Mouse (Mus musculus) adrenal gland, postnatal 10 days (tissue): ENCODE results near the gene Ces1f. TPM values are rescaled to one million over a fixed set of nuclear protein-coding genes. Genes with fewer than 3 reads are reported as not detected.
"Not testable (repeated sequence)": the region's sequence is repeated elsewhere in the genome, so short reads cannot be mapped to it uniquely, and the experiment has no call there.

ENCODE experiments used
- DNase-seq: peaks from one replicate; pipeline ENCODE4 v3.0.0; 2021; ENCODE audit warnings: mixed read lengths
- long read RNA-seq, 2 experiments: library from polyadenylated mRNA; stranded (forward); transcript quantifications; one replicate each; pipeline ENCODE4 v2.0.0; 2021
- total RNA-seq, 2 experiments: library from RNA; stranded (reverse); gene quantifications; 2 replicates each; pipeline ENCODE4 v1.2.3; 2021

The Ces1f gene
- total RNA-seq, result 10 to 100 TPM; 13.8 to 19.0 TPM
- long read RNA-seq, experiment 1, transcript Ces1f-201 (14 exons, 1,926 nt), result major isoform, 26 of 32 reads
- long read RNA-seq, experiment 1, partial matches to known transcripts, result 3 of 32 reads
- long read RNA-seq, experiment 1, other reads (novel, unspliced or antisense), result 3 of 32 reads
- long read RNA-seq, experiment 2, partial matches to known transcripts, result 2 of 3 reads
- long read RNA-seq, experiment 2, other reads (novel, unspliced or antisense), result 1 of 3 reads

DNA sequence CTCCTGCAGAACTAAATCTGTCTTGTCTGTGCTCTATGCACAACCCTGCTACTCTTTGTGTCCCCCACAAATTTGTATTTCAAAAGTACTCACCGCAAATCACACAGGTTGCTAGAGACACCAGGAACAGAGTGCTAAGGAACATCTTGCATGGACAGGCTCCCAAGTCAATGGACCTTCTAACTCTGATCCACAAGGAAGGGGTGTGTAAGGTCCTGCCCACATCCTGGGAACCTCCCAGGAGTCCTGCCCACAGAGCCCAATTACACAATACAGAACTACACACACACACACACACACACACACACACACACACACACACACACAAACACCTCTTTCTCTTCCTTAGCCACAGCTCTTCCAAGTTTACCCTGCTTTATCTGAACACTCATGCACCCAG lies at the start of gene Ces1f:
Ces1f (minus strand) TSS at position 192 of the 400 bp plus-strand sequence.
- peak; percentile 9 for DNase-seq

DNA sequence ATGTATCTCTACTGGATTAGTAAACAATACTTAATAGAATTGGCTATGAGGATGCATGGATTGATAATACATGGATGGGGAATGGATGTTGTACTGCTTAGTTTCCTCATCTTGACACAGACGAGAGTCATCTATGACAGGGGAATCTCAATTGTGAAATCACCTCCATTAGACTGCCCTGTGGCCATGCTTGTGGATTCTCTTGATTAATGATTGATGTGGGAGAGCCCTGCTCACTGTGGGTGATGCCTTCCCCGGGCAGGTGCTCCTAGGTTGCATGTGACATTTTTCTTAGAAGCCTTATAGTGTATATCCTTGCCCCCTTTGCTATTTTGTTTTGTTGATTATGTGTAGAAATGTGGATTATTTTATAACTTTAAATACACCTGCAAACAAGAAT lies 45.6 kb upstream of the Ces1f start:
- DNase-seq, result no peak

DNA sequence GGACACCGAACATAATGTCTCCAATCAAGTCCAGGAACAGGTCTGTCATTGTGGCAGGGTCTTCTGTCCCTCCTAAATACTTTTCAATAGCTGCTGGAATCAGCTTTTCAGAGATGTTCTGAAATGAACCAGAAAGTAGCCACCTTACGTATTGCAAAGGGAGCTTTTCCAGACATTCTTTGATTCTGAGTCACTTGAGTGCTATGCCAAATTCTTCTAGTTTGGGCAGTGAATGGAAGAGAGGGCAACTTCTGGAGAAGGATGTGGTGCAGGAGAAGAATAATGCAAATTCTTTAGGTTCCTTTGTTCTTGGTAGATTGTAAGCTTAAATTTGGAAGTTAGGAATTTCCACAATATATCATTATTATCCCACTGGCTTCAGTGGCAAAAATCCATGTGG lies 37.5 kb upstream of the Ces1f start:
- no peak for DNase-seq

DNA sequence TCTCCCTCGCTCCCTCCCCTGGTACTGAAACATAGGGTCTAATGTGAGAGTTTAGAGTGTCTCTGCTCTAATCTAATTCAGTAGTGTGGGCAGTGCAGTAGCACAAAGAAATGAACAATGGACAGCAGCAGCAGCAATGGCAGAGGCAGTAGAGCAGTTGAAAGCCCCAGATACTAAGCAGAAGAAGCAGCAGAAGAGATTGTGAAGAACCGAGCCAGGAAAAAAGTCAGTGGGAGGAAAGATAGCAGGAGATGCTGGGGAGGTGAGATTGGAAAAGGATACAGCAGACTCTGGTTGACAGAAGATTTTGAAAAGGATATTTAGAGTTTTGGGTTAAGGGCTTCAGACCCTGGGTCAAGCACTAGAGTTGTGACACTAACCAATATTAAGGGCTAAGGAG lies 36.0 kb upstream of the Ces1f start:
- no peak for DNase-seq

DNA sequence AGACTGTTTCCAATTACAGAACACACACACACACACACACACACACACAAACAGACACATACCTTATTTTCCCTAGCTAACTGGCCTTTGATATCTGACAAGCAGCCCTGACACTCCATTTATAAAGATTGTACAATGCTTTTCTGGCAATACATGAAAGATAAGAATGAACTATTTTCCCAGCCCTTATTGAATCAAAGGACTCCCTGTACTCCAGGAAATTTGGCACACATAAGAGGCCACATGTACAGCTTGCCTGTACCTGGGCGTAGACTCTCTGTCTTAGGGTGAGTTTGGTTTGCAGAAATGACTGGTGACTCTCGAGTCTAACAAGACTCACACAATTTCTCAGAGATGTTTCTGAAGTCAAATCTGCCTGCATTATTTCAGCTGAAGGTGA lies 4.3 kb upstream of the Ces1f start:
- no peak for DNase-seq

DNA sequence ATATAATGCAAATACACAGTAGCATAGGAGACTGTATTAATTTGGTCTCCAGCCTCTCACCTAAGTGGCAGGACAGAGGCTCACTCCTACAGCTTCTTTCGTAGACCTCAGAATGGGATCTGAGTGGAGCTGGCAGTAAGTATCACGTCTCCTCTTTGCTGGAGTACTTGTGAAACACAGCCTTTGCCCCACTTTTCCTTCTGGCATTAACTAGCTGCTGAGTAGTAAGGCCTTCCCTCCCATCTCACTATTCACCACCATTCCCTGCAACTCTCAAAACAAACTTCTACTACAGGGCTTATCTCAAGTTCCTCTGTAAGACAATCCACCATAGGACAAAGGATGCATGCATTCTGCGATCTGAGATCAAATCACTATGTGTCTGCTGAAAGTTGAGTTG lies 2.8 kb upstream of the Ces1f start:
- peak; percentile 31 for DNase-seq

DNA sequence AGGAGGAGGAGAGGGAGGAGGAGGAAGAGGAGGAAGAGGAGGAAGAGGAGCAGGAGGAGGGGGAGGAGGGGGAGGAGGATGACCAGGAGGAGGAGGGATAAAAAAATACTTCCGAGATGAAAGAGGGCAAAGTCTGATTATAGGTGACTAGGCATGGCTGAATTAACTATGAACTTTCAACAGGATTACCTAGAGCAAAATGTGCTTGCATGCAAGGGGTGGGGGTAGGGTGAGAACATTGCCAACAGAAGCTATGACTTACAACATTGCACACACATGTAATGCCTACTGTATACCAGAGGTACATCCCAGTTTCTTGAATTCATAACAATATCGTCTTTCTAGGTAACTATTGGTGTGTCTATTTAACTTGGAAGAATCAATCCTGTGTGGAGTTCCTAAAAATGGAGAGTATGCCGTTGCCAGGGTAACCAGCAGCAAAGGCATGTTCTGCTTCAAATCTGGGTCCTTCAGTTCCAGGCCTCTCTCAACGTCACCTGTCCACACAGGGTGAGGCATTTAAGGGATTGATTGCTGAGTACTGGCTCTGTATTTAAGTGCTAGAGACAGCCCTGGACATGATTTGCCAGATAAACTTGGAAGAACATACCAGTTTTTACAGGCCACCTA lies 1.3 kb downstream of the Ces1f start:
- no peak for DNase-seq

DNA sequence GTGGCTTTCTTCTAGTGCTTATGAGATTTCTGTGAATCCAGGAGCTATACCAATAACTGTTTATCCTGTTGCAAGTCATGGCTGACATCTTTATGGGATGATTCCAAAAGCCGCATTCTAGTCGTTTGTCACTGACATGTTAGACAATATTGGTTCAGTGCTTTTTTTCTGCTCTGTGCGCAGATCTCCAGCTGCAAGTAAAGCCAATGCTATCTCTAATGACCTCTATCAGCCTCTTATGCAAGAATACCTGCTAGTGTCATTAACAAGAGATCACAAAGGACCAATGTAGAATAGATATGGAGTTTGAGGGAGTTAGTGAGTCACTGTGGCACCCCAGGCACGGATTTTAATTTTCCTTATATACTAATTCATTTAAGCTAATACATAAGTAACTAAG lies 4.9 kb downstream of the Ces1f start:
- no peak for DNase-seq

DNA sequence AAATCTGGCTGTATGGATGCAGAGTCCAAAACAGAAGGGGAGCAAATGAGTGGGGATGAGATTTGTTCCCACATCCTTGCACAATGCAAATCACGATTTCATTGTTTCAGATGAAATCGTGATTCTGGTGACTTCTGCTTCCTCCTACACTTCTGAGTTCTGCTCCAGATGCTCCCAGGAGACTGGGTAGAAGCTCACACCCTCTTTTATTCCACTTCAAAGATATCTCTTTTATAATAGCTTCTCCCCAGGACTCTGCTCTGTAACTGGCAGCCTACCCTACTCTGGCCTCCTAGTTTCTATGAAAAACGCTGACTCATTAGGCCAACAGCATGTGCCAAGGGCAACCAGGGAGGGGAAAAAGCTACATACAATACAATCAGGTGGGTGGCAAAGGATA lies 6.2 kb downstream of the Ces1f start:
- no peak for DNase-seq

DNA sequence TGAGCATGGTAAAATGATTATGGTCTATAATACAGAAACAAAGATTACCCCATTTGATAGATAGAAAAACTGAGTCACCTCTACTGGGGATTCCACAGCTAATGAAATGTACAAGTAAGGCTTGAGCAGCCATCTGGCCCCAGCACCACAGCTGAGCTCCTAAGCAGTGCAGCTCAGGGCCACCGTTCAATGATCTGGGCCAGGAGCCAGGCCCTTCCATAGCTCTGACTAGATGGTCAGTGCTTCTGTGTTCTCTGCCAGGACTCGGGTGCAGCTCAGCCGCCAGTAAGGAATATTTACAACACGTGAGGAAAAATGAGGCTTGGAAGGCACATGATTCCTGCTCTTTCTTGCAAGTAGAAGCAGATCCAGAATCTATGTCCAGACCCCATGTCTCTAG lies 6.9 kb downstream of the Ces1f start:
- peak; percentile 71 for DNase-seq

DNA sequence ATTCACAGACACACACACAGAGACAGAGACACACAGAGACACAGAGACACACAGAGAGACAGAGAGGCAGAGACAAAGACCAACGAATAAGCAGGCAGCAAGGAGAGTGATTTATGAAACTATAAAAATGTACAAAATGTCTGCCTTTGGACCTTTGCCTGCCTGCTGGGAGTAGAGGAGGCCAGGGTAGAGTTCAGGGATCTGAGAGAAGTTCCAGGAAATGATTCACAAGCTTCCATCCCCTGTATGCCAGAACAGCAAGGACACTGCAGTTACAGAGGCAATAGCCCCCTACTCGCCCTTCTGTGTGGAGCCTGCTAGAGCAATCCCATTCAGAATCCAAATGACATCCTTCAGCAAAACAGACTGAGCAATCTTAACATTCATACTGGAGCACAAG lies 18.1 kb downstream of the Ces1f start:
- DNase-seq, result peak; percentile 10

DNA sequence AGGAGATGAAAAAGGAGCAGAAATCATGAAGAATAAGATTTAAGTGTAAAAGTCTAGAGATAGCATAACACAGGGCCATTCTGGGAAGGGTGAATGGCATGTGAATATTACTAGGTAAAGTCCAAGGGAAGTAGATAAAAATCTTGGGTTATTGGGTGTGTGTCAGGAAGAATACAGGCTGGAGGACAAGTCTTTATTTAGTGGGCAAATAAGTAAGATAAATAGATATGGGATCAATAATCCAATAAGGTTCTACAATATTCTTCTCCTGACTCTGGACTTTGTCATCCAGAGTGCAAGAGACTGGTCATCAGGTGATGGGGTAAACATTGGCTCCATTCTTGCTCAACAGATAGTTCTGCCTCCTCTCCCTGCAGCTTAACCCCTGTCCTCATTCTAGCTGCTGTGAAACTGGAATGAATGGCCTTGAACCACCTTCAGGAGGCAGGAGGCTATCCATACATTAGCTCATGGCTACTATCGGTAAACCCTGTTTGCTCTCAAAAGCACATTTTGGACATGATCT lies 27.1 kb downstream of the Ces1f start:
- no peak for DNase-seq

DNA sequence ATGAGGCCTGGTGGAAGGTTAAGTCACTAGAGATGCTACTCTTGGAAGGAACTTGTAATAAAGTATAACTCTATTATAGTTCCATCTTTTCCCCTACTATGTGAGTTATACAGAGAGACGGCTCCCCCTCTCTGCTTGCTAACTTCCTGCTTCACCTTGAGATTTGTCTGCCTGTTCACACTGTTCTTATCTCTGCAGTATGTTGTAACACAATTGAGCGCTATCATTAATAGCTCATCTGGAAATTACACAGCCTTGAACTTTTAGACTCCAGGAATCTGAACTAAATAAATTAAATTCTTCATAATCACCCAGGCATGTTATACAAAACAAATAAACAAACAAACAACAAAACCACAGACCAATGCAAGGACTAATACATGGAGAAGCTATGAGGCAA lies 33.5 kb downstream of the Ces1f start:
- no peak for DNase-seq

DNA sequence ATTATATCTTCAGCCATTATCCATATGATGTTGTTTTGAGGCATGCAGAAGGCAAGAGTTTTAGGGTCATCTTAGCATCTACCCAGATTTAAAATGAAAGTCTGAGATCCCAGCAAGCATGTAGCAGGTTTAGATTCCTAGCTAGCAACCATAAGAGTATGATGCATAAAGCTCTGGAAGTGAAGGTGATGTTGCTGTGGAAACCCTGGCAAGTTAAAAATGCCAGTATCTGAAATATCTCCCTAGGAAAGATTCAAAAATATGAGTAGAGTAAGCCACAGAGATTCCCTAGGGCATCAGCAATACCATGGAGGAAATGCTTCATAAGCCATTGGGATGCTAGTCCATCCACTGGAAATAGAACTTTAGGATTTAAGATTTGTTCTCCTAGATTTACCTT lies 39.7 kb downstream of the Ces1f start:
- no peak for DNase-seq

DNA sequence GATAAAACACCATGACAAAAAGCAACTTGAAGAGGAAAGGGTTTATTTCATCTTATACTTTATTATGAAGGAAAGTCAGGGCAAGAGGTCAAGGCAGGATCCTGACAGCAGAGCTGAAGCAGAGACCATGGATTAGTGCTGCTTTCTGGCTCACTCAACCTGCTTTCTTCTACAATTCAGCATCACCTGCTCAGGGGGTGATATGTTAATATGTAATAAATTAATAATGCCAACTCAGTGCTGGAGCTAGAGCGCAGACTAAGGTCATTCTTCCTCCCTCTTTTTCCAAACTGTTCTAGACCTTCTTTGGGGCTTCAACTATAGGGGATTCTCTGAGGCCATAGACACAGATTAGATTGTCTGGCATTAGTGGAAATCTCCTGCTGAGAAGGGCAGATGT lies 43.9 kb downstream of the Ces1f start:
- no peak for DNase-seq

DNA sequence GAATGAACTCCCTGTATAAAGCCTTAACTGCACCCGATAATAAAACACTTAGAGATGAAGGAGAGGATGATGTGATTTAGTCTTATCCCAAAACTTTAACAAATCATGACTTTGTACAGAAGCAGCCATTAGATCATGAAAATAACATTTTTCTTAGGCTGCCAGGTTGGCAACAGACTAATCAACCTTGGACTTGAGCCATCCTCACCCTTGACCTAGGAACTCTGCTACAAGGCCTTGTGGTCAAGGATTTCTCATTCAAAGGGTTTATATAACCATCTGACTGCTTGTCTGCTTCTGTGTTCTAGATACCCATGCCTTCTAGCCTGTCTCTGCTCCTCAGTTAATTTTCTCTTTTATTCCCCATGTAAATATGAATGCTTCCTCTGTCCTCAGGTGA lies 44.8 kb downstream of the Ces1f start:
- peak; percentile 67 for DNase-seq

DNA sequence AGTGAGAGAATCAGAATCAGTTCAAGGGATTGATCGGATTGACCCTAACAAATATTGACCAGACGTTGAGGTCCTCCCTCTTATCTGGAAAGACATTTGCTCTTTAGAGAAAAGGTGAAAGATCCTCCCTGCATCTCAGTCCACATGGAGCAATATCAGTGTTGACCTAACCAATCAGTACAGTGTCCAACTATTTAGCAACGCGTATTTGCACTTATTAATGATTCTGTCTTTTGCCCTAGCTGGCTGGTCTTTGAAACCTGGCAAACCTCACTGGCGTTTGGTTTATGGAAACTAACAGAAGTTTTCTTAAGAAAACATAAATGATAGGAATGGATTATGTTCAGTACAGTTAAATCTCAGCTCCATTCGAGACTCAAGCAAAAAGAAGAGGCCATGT lies 45.5 kb downstream of the Ces1f start:
- DNase-seq, result peak; percentile 42

DNA sequence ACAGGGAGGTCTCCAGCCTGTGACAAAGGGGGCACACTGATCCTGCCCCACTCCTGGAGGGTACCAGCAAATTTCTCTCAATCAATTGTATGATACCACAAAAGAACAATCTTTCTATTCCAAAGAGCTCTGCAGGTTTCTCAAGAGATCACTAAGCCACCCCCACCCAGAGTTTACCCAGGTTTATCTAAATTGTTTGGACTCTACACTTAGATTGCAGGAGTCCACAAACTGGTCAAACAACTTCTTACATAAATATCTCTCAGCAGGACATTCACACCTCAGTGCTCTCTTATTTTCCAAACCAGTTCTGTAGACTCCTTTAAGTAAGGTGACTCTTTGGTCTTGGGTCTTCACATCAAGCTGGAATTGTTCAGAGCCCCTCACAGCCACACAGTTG lies 50.1 kb downstream of the Ces1f start, which contains the start of gene Ces1e:
Ces1e (minus strand) TSS at position 174 of the 400 bp plus-strand sequence.
- DNase-seq, result no peak

DNA sequence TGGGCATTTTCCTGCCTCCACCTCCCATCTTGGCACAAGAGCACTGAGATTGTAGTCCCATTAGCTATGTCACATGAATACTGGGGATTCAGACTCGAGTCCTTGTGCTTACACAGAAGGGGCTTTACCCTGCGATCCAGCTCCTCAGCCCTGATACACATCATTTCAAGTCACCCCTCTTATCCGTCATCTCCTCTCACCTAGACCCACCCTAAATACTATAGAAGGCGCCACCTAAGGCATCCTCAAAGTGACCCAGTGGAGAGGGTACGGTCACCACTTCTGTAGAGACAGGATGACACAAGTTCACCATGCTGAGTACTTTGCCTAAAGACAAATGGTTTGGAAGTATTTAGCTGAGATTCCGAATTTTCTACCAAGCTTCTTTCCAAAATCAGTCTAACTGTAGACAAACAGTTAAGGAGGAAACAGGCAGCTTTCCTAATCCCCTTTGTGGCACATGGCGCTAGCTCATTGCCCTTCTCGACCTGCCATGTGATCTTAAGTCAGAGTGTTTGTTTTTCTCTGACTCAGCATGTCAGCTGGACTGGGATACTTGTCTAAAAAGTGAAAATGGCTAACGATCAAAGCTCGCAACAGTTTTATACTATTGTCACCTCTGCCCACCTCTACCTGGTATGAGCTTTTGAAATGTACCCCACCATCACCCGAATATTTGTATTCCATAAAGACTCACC lies 50.7 kb downstream of the Ces1f start:
- DNase-seq, result no peak

DNA sequence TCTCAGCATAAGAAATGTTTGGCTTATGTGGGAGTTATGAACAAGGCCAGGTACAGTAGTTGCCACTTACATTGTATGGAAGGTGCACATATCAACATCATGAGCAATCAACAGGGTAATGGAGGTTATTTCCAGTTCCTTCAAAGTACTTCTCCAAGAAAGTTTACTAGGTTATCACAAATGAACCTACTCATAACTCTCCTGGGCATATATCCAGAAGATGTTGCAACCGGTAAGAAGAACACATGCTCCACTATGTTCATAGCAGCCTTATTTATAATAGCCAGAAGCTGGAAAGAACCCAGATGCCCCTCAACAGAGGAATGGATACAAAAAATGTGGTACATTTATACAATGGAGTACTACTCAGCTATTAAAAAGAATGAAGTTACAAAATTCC lies 53.1 kb downstream of the Ces1f start:
- DNase-seq, result not testable (repeated sequence)

DNA sequence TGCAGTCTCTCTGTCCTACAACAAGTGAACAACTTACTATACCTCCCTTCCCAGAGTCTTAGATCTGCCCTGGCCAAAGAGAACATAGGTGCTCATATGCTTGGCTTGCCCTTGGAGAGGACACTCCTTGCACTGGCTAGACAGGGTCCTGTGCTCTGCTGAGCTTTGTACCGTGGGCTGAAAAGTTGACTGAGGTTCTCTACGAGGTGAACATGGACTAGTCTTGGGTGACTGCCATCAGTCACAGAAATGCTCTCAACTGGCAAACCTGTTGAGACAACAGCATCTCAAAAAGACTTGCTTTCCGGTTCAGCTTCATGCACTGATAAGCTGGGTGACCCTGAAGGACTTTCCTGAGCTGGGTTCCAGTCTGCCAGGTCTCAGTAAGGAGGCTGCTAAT lies 57.7 kb downstream of the Ces1f start:
- DNase-seq, result no peak

DNA sequence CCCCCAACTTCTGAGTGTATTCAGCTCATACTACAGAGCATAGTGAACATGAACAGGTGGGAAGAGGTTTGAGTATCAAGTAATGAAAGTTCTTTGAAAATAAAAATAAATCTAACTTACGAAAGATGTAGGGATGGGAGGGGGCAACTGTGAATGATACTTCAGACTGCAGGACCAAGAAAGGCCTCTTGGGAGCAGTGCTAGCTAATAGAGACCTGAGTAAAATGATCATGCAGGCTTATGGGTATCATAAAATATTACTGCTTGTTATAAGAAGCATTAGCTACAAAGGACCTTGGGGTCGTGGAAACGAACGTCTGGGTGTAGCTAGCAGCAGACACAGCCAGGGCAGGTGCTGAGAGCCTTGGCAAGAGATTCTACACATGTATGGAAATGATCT lies 61.7 kb downstream of the Ces1f start:
- no peak for DNase-seq

DNA sequence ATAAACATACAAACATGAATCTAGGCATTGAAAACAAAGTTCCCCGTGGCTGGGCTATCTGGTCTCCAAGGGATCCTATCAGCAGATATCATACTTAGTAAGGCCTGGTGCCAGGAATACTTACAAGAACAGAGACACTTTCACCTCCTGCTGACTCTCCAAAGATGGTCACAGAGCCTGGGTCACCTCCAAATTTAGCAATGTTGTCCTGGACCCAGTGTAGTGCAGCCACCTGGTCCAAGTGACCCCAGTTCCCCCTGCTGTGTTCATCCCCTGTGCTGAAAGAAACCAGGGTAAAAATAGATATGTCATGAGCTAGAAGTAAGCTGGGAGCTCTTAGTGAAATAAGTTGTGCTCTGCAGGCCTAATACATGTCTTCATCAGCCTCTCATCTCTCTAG lies 62.2 kb downstream of the Ces1f start:
- DNase-seq, result no peak

DNA sequence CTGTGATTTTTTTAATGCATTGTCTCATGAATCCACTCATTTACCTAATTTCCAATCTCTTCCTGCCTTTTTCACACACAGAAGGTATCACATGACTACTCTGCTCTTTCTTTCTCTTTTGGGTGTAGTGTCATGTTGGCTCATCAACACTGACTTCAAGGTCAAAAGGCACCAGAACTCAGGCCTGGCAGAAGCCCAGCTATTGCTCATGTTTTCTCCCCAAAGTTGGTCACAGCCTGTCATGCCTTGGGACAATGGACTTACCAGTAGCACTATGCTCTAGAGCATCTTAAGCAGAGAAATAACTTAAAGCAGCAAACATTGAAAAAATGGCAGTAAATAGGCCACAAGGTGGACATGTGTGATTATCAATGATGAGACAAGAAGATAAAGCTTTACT lies 68.5 kb downstream of the Ces1f start:
- DNase-seq, result peak; percentile 29
